Mouse (Mus musculus): ENCODE measurements at regions not wholly inside any gene's neighbourhood (a gene's known extent, or its start where the extent isn't known, plus 50 kb on each side); places are given as distances from the start of the nearest gene placed in this dataset.
"Not testable (repeated sequence)": the region's sequence is repeated elsewhere in the genome, so short reads cannot be mapped to it uniquely, and the experiment has no call there.

DNA sequence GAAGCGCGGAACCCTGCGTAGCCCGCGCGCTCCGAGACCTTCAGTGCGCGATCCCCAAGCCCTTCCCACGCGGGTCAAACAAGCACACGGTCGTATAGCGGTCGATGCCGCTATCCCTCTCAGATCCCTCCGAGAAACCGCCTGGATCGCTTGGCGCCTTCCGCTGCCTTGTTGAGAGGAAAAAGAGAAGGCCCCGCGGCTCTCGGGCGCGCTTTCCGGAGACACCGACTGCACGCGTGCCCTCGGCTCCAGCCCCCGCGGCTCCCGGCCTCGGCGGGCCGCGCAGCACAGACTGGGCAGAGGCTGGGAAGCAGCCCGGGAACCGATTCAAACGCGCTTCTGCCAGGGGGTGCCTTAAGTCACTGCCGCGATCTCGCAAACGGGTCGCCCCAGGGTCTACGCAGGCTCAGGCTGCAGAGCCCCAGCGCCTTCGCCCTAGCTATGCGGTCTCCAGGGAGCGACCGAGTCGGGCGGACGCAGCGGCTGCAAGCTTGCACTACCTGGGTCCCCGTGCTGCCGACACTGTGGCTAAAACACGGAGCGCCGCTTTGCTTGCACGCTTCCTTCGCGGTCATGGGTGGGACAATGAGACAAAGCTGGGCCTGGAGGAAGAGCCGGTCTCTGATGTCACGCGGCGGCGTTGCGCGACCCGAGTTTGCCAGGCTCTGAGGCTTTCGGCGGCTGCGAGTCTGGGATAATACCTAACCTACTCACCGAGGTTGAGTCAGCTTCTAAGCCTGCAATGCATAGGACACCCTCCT lies 87.3 kb downstream of the Crisp4 start:
- DNase-seq (ENCODE audit: low read depth, low spot score): peak; percentile 43

DNA sequence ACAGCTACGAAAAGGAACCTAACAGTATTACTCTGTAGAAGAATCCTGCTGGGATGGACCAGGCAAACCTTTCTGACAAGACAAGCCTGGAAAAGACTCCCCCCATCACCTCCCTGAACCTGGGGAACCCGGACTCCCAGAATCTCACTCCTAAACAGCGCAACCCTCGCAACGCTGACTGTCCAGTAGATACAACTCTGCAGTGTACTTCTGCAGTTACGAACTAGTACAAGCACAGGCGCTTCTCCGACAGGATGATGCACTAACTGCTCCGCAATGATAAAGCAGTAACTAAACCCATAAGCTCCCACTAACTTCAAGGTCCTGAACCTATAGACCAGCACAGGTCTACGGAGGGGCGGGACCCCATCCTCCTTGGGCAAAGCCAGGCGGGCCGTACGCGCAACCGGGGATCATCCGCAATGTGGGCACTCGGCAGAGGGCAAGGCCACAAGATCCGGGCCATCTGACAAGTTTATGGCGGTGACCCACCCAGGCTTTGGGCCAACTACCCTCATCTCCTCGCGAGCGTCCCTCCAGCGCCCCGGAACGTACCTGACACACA lies 88.0 kb downstream of the Crisp4 start:
- no peak for DNase-seq (ENCODE audit: low read depth, low spot score)

DNA sequence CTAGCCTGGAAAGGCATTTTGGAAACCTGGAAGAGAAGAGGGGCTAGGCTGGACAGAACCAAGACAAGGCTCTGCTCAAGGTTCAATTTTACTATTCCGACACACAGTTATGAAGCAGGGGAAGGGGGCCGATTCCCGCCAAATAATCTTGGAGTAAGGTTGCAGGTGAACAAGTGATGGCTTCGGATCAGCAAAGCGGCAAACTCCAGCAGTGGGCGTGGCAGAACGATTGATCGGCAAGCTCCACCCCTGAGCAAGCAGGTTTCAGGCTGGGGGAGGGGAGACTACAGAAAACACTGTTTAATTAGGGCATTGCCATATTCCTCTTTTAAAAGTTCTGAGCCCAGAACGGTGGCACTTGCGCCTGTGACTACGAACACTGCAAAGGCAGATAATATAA lies 88.7 kb downstream of the Crisp4 start:
- DNase-seq (ENCODE audit: low read depth, low spot score): not testable (repeated sequence)

DNA sequence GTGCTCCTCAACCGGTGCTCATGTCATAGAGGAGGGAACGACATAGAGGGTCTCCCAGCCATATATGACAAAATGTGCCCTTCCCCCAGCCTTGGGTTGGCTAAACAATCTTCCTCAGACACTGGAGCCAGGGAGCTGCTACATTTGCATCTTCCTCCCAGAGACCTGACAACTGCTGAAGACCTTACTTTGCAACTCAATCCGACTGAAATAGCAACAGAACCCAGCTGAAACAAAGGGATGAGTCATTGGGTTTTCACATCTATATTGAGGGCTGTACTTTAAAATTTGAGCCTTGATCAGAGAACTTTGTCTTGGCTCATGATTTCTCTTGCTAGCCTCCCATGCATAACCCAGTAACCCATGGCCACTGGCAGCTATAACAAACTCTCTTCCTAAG lies 115.5 kb downstream of the Crisp4 start:
- DNase-seq (ENCODE audit: low read depth, low spot score): no peak

DNA sequence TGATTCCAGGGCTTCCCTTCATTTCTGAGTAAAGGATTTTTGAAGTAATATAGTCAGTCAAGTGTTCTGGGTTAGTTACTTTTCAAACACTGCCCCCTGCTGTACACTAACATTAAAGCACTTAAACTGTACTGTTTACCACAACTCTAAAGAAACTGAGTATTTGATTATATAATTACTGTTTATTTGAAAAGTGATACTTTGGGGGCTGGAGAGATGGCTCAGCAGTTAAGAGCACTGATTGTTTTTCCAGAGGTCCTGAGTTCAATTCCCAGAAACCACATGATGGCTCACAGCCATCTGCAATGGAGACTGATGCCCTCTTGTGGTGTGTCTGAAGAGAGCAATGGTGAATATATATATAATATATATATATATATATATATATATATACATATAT lies 132.8 kb downstream of the Crisp4 start:
- peak; percentile 30 for DNase-seq (ENCODE audit: low read depth, low spot score)

DNA sequence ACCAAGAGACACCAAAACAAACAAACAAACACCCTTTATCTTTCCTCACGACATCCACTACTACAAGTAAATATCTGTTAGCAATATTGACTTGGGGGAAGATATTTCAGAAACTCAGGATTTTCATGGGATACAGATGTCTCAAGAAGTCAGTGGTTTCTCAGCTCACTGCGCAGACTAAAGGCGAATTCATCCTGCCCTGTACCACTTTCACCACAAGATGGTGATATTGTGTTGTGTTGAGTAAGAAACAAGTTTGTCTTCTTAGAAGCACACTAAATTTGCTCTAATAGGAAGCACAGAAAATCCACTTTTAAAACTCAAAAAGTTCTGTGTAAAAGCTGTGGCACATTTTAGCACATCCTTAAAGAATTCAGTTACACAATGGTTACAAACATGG lies 165.1 kb downstream of the Crisp4 start:
- DNase-seq (ENCODE audit: low read depth, low spot score): peak; percentile 66

DNA sequence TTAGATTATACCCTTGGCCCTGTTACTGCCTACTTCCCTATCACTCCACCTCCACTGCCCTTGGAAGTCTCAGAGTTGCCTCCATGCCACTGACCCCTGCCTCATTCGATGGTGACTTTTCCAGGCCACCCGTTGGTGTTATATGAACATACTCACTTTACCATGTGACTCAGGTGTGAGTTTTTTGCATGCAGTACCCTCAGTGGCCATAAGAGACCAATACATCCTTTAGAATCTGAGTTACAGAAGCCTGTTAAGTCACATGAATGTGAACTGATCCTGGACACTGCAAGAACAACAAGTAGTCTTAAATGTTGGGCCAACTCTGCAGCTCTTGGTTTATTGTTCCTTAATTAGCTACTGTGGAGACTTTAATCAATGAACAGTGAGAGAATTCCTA lies 167.6 kb downstream of the Crisp4 start:
- no peak for DNase-seq (ENCODE audit: low read depth, low spot score)

DNA sequence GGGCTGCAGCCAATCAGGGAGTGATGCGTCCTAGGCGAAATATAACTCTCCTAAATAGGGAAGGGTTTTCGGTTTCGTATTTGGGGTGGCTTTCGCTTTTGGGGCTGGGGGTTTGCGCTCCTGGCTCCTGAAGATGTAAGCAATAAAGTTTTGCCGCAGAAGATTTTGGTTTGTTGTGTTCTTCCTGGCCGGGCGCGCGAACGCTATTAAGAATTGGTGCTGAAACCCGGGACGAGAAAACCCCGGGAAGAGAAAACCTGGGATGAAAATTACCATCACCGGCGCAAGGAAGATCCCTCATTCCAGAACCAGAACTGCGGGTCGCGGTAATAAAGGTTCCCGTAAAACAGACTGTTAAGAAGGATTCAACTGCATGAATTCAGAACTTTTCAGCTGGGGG lies 188.8 kb downstream of the Crisp4 start:
- not testable (repeated sequence) for DNase-seq (ENCODE audit: low read depth, low spot score)

DNA sequence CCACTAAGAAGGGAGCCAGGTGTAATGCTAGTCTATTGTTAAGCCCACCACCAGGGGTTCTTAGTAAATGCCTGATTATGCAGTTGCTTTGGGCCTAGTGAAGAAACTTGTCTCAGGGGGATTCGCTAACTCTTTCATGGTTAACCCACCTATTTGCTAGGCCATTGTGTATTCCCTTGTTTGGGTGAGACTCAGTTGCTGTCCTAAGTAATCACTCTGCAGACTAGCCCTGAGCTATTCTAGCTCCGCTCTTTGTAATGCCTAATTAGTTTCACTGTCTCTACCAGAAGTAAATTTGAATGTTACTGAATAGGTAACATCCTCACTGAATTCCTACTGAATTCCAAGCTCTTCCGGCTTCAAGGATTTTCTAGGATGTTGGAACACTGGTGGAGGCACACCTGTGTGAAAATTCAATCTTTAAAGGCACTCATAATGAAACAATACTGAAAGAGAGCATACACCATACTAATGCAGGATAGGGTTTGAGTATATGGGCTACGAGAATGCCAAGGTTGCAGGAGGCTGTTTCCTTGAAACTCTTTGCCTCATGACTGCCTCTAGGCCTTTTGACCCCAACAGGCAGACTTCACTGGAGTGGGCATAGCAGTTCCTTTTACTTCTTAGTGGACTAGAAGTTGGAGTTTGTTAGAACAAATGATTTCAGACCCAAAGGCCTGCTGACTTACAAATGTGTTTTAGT lies 213.4 kb downstream of the Crisp4 start:
- not testable (repeated sequence) for DNase-seq (ENCODE audit: low read depth, low spot score)

Measured in mesoderm, embryonic 11.5 days (tissue).